Mouse (Mus musculus): ENCODE measurements around the gene Tanc2. TPM values are rescaled to one million over a fixed set of nuclear protein-coding genes. Genes with fewer than 3 reads are reported as not detected.

Tanc2 gene
- polyA plus RNA-seq, 1 experiment = 8.0 TPM

GRCm38 (mm10) chr11:105759413-105759812 lies 169.6 kb downstream of the Tanc2 start:
- Histone ChIP-seq H3K36me3 (ENCODE audit: control insufficient read depth, insufficient read depth, low read length, poor library complexity, severe bottlenecking) (no peaks in the 10 kb centered on the region), H3K27ac (ENCODE audit: insufficient read depth, low read length) (no peak overlapping the region), H3K27me3 (ENCODE audit: control insufficient read depth, insufficient read depth, low read length, poor library complexity, severe bottlenecking) (no peaks in the 10 kb centered on the region), H3K9ac (ENCODE audit: low read depth, poor library complexity, severe bottlenecking) (no peak overlapping the region), H3K4me1 (ENCODE audit: control insufficient read depth, insufficient read depth, low read length) (no peaks in the 10 kb centered on the region), H3K4me3 (ENCODE audit: low read depth, low read length) (no peak overlapping the region), H3K9me3 (replicated peaks; ENCODE audit: control insufficient read depth, insufficient read depth, low read length, poor library complexity, severe bottlenecking) (no peaks in the 10 kb centered on the region)
- TF ChIP-seq CTCF (IDR thresholded peaks at IDR 0.05; ENCODE audit: low read depth, low read length) = no peak

GRCm38 (mm10) chr11:105760346-105760745 lies 170.6 kb downstream of the Tanc2 start:
- Histone ChIP-seq H3K4me3 (ENCODE audit: low read depth, low read length) (no peak overlapping the region), H3K27ac (ENCODE audit: insufficient read depth, low read length) (no peak overlapping the region)

GRCm38 (mm10) chr11:105777802-105778201 lies 188.0 kb downstream of the Tanc2 start:
- H3K4me1 ChIP-seq (ENCODE audit: control insufficient read depth, insufficient read depth, low read length) = no peaks in the 10 kb centered on the region
- H3K27me3 ChIP-seq (ENCODE audit: control insufficient read depth, insufficient read depth, low read length, poor library complexity, severe bottlenecking) = no peaks in the 10 kb centered on the region
- no peak overlapping the region for H3K9ac ChIP-seq (ENCODE audit: low read depth, poor library complexity, severe bottlenecking)
- TF ChIP-seq CTCF (IDR thresholded peaks at IDR 0.05; ENCODE audit: low read depth, low read length) (no peak), POLR2A (IDR thresholded peaks at IDR 0.05; ENCODE audit: insufficient read depth, low read length) (no peak), EP300 (IDR thresholded peaks at IDR 0.05; ENCODE audit: insufficient read depth, low read depth, low read length) (no peak)
- no peak overlapping the region for H3K4me3 ChIP-seq (ENCODE audit: low read depth, low read length)
- no peak overlapping the region for H3K27ac ChIP-seq (ENCODE audit: insufficient read depth, low read length)
- no peaks in the 10 kb centered on the region for H3K36me3 ChIP-seq (ENCODE audit: control insufficient read depth, insufficient read depth, low read length, poor library complexity, severe bottlenecking)
- no peaks in the 10 kb centered on the region for H3K9me3 ChIP-seq (replicated peaks; ENCODE audit: control insufficient read depth, insufficient read depth, low read length, poor library complexity, severe bottlenecking)

More at GRCm38 (mm10) chr11:105760346-105760745, 170.6 kb downstream of the Tanc2 start:
- no peak overlapping the region for H3K9ac ChIP-seq (ENCODE audit: low read depth, poor library complexity, severe bottlenecking)
- H3K4me1 ChIP-seq (ENCODE audit: control insufficient read depth, insufficient read depth, low read length) = no peaks in the 10 kb centered on the region
- no peak for TF ChIP-seq CTCF (IDR thresholded peaks at IDR 0.05; ENCODE audit: low read depth, low read length)
- no peaks in the 10 kb centered on the region for H3K9me3 ChIP-seq (replicated peaks; ENCODE audit: control insufficient read depth, insufficient read depth, low read length, poor library complexity, severe bottlenecking)
- no peaks in the 10 kb centered on the region for H3K36me3 ChIP-seq (ENCODE audit: control insufficient read depth, insufficient read depth, low read length, poor library complexity, severe bottlenecking)
- H3K27me3 ChIP-seq (ENCODE audit: control insufficient read depth, insufficient read depth, low read length, poor library complexity, severe bottlenecking) = no peaks in the 10 kb centered on the region

GRCm38 (mm10) chr11:105792501-105792900 lies 202.7 kb downstream of the Tanc2 start:
- H3K27me3 ChIP-seq (ENCODE audit: control insufficient read depth, insufficient read depth, low read length, poor library complexity, severe bottlenecking) = no peaks in the 10 kb centered on the region
- no peaks in the 10 kb centered on the region for H3K9me3 ChIP-seq (replicated peaks; ENCODE audit: control insufficient read depth, insufficient read depth, low read length, poor library complexity, severe bottlenecking)
- TF ChIP-seq EP300 (IDR thresholded peaks at IDR 0.05; ENCODE audit: insufficient read depth, low read depth, low read length) = no peak
- no peak for TF ChIP-seq CTCF (IDR thresholded peaks at IDR 0.05; ENCODE audit: low read depth, low read length)
- TF ChIP-seq POLR2A (IDR thresholded peaks at IDR 0.05; ENCODE audit: insufficient read depth, low read length) = no peak
- no peak overlapping the region for H3K27ac ChIP-seq (ENCODE audit: insufficient read depth, low read length)
- H3K4me3 ChIP-seq (ENCODE audit: low read depth, low read length) = no peak overlapping the region
- H3K36me3 ChIP-seq (ENCODE audit: control insufficient read depth, insufficient read depth, low read length, poor library complexity, severe bottlenecking) = no peaks in the 10 kb centered on the region
- H3K4me1 ChIP-seq (ENCODE audit: control insufficient read depth, insufficient read depth, low read length) = no peaks in the 10 kb centered on the region
- no peak overlapping the region for H3K9ac ChIP-seq (ENCODE audit: low read depth, poor library complexity, severe bottlenecking)

GRCm38 (mm10) chr11:105803686-105804085 lies 213.9 kb downstream of the Tanc2 start:
- Histone ChIP-seq H3K9me3 (replicated peaks; ENCODE audit: control insufficient read depth, insufficient read depth, low read length, poor library complexity, severe bottlenecking) (no peaks in the 10 kb centered on the region), H3K4me3 (ENCODE audit: low read depth, low read length) (no peak overlapping the region), H3K27ac (ENCODE audit: insufficient read depth, low read length) (no peak overlapping the region), H3K4me1 (ENCODE audit: control insufficient read depth, insufficient read depth, low read length) (no peaks in the 10 kb centered on the region), H3K9ac (ENCODE audit: low read depth, poor library complexity, severe bottlenecking) (no peak overlapping the region), H3K36me3 (ENCODE audit: control insufficient read depth, insufficient read depth, low read length, poor library complexity, severe bottlenecking) (no peaks in the 10 kb centered on the region), H3K27me3 (ENCODE audit: control insufficient read depth, insufficient read depth, low read length, poor library complexity, severe bottlenecking) (no peaks in the 10 kb centered on the region)
- no peak for TF ChIP-seq POLR2A (IDR thresholded peaks at IDR 0.05; ENCODE audit: insufficient read depth, low read length)
- no peak for TF ChIP-seq CTCF (IDR thresholded peaks at IDR 0.05; ENCODE audit: low read depth, low read length)
- no peak for TF ChIP-seq EP300 (IDR thresholded peaks at IDR 0.05; ENCODE audit: insufficient read depth, low read depth, low read length)

- no peak overlapping the region for H3K4me3 ChIP-seq (ENCODE audit: low read depth, low read length)
- no peaks in the 10 kb centered on the region for H3K4me1 ChIP-seq (ENCODE audit: control insufficient read depth, insufficient read depth, low read length)
- TF ChIP-seq EP300 (IDR thresholded peaks at IDR 0.05; ENCODE audit: insufficient read depth, low read depth, low read length) = no peak
- TF ChIP-seq CTCF (IDR thresholded peaks at IDR 0.05; ENCODE audit: low read depth, low read length) = no peak
- TF ChIP-seq POLR2A (IDR thresholded peaks at IDR 0.05; ENCODE audit: insufficient read depth, low read length) = no peak
- no peak overlapping the region for H3K9ac ChIP-seq (ENCODE audit: low read depth, poor library complexity, severe bottlenecking)
- H3K27me3 ChIP-seq (ENCODE audit: control insufficient read depth, insufficient read depth, low read length, poor library complexity, severe bottlenecking) = no peaks in the 10 kb centered on the region
- no peaks in the 10 kb centered on the region for H3K36me3 ChIP-seq (ENCODE audit: control insufficient read depth, insufficient read depth, low read length, poor library complexity, severe bottlenecking)
- no peak overlapping the region for H3K27ac ChIP-seq (ENCODE audit: insufficient read depth, low read length)
- H3K9me3 ChIP-seq (replicated peaks; ENCODE audit: control insufficient read depth, insufficient read depth, low read length, poor library complexity, severe bottlenecking) = no peaks in the 10 kb centered on the region
These were observed 215.0 kb downstream of the Tanc2 start for GRCm38 (mm10) chr11:105804776-105805175.

Measured in ES-Bruce4 (cell line).